Mouse (Mus musculus): ENCODE measurements around the gene Olfr605. TPM values are rescaled to one million over a fixed set of nuclear protein-coding genes. Genes with fewer than 3 reads are reported as not detected.
"Not testable (repeated sequence)": the region's sequence is repeated elsewhere in the genome, so short reads cannot be mapped to it uniquely, and the experiment has no call there.

Olfr605 gene
- total RNA-seq (2021): not detected
- long read RNA-seq, experiment 1: 0 reads
- long read RNA-seq, experiment 2: 0 reads

DNA sequence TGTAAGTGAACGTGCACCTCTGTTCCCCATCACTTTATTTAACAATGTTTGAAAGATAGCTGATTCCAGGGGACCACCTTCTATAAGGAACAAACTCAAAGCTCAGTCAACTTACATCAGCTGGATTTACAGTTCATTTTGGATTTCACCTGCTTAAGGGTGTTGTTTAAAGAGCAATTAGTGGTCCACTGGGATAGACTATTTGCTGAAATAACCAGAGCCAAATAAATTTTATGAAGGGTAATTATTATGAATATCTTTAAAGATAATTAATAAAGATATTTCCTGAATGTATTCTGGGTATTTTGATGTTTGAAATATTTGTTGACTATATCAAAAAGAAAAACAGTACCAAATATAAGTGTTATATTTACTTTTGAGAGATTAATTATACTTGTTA, at the start of gene Olfr605:
TSS of gene Olfr605 (minus strand) at position 101 of the 400 bp plus-strand sequence.
- Histone ChIP-seq H3K27ac (no peak within 1 kb of the TSS), H3K4me3 (no peak within 1 kb of the TSS)
- intact Hi-C loops (cut with DNase I): no loop called here
- DNase-seq: no peak
- TF ChIP-seq CTCF (IDR thresholded peaks at IDR 0.05): no peak

DNA sequence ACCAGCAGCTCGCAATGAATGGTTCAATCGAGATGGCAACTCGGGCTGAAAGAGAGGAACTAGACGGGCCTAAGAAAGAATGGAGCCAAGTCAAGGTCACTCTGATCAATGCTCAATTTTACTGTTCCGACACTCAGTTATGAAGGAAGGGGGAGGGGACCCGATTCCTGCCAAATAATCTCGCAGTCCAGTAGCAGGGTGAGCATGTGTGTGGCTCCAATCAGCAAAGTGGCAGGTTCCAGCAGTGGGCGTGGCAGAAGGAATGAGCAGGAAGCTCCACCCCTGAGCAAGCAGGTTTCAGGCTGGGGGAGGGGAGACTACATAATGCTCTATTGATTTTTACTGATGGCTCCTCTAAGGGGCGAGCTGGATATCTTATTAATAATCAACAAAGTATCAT, 31.9 kb upstream of the Olfr605 start:
- DNase-seq; intact Hi-C loops (cut with DNase I); H3K4me3 ChIP-seq; H3K27ac ChIP-seq: not testable (repeated sequence)

- DNase-seq: no peak
- H3K4me3 ChIP-seq: no peak within 1 kb of the TSS
Observed at GRCm38 (mm10) chr7:103469577-103469976, 24.3 kb upstream of the Olfr605 start, which contains the start of gene Olfr608. Olfr608 (plus strand) TSS chr7:103469877.

DNA sequence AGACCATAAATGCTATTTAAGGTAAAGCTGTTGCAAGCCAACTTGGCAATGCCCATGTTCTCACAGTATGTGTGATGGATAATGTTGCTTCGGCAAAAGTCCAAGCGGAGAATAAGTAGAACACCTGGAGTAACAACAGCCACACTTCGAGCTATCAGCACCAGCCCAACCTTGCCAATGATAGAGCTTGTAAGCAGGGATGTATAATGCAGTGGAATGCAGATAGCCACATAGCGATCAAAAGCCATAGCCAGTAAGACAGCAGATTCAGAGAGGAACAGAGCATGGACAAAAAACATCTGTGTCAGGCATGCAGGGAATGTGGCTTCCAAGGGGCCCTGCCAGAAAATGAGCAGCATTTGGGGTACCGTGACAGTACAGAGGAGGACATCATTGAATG, 15.4 kb upstream of the Olfr605 start:
- no peak for DNase-seq
- Histone ChIP-seq H3K4me3 (no peak overlapping the region), H3K27ac (no peak overlapping the region)
- TF ChIP-seq CTCF (IDR thresholded peaks at IDR 0.05): no peak
- intact Hi-C loops (cut with DNase I): no loop called here

More at GRCm38 (mm10) chr7:103469577-103469976, 24.3 kb upstream of the Olfr605 start, which contains the start of gene Olfr608:
- intact Hi-C loops (cut with DNase I): no loop called here
- no peak for TF ChIP-seq CTCF (IDR thresholded peaks at IDR 0.05)
- H3K27ac ChIP-seq: no peak within 1 kb of the TSS

GRCm38 (mm10) chr7:103448746-103449145, 3.5 kb upstream of the Olfr605 start, which contains the start of gene Olfr606:
Olfr606 (plus strand) TSS chr7:103449046.
- TF ChIP-seq CTCF (IDR thresholded peaks at IDR 0.05): no peak
- DNase-seq: no peak
- intact Hi-C loops (cut with DNase I): no loop called here
- H3K27ac ChIP-seq: no peak within 1 kb of the TSS
- H3K4me3 ChIP-seq: no peak within 1 kb of the TSS

GRCm38 (mm10) chr7:103414772-103415171, 30.5 kb downstream of the Olfr605 start, which contains the start of gene Usp17lc:
Usp17lc (plus strand) TSS chr7:103415072.
- intact Hi-C loops (cut with DNase I); DNase-seq; H3K27ac ChIP-seq; H3K4me3 ChIP-seq: not testable (repeated sequence)

- H3K27ac ChIP-seq; DNase-seq; intact Hi-C loops (cut with DNase I); H3K4me3 ChIP-seq: not testable (repeated sequence)
Observed at GRCm38 (mm10) chr7:103406521-103407055, 38.7 kb downstream of the Olfr605 start.

GRCm38 (mm10) chr7:103398981-103399380, 46.3 kb downstream of the Olfr605 start:
- intact Hi-C loops (cut with DNase I): no loop called here
- H3K27ac ChIP-seq: no peak overlapping the region
- no peak for DNase-seq

DNA sequence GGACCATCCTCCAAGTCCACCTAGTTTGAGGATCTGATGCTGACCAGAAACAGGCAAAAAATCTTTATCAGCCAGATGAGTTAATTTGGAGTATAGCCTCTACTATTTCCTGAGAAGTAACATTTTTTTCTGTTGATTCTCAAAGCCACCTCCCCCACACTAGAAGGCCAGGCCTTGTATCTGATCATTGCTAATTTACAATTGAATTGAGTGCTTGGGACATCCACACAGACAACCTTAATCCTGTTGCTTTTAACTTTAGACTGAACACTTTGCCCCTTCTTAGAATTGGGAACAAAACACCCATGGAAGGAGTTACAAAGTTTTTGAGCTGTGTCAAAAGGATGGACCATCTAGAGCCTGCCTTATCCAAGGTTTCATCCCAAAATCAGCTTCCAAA, 47.5 kb downstream of the Olfr605 start:
- Histone ChIP-seq H3K27ac (no peak overlapping the region), H3K4me3 (no peak overlapping the region)
- TF ChIP-seq CTCF (IDR thresholded peaks at IDR 0.05): no peak
- DNase-seq: no peak
- intact Hi-C loops (cut with DNase I): no loop called here

More at GRCm38 (mm10) chr7:103398981-103399380, 46.3 kb downstream of the Olfr605 start:
- TF ChIP-seq CTCF (IDR thresholded peaks at IDR 0.05): no peak
- no peak overlapping the region for H3K4me3 ChIP-seq

Small RNA genes lying within 50 kb of the gene (microRNA-seq; reads per million reads assigned to microRNA genes)
- gene Gm25774: not detected

Other genes with a start within 250 kb of the Olfr605 start
- gene Olfr593, start 233.6 kb downstream of the Olfr605 start, total RNA-seq (2021): not detected
- gene Olfr594, start 228.4 kb downstream of the Olfr605 start, total RNA-seq (2021): not detected
- not detected for gene Usp17ld, start 192.9 kb downstream of the Olfr605 start, total RNA-seq (2021)
- not detected for gene Olfr596, start 139.8 kb downstream of the Olfr605 start, total RNA-seq (2021)
- not detected for gene Olfr597, start 129.1 kb downstream of the Olfr605 start, total RNA-seq (2021)
- not detected for gene Olfr598, start 121.9 kb downstream of the Olfr605 start, total RNA-seq (2021)
- not detected for gene Olfr599, start 109.5 kb downstream of the Olfr605 start, total RNA-seq (2021)
- not detected for gene Olfr600, start 95.8 kb downstream of the Olfr605 start, total RNA-seq (2021)
- gene Olfr601, start 82.8 kb downstream of the Olfr605 start, total RNA-seq (2021): not detected
- not detected for gene Olfr603, start 59.3 kb downstream of the Olfr605 start, total RNA-seq (2021)
- gene Usp17lc, start 30.4 kb downstream of the Olfr605 start, total RNA-seq (2021): not detected
- not detected for gene Olfr606, start 3.6 kb upstream of the Olfr605 start, total RNA-seq (2021)
- not detected for gene Olfr607, start 18.7 kb upstream of the Olfr605 start, total RNA-seq (2021)
- not detected for gene Olfr608, start 24.4 kb upstream of the Olfr605 start, total RNA-seq (2021)
- not detected for gene Olfr609, start 52.6 kb upstream of the Olfr605 start, total RNA-seq (2021)
- gene Olfr610, start 66.7 kb upstream of the Olfr605 start, total RNA-seq (2021): not detected
- gene Olfr611, start 75.4 kb upstream of the Olfr605 start, total RNA-seq (2021): not detected
- gene Olfr612, start 97.3 kb upstream of the Olfr605 start, total RNA-seq (2021): not detected
- gene Olfr613, start 102.6 kb upstream of the Olfr605 start, total RNA-seq (2021): not detected
- gene Olfr615, start 110.6 kb upstream of the Olfr605 start, total RNA-seq (2021): not detected
- gene Olfr616, start 123.7 kb upstream of the Olfr605 start, total RNA-seq (2021): not detected
- not detected for gene Olfr617, start 127.6 kb upstream of the Olfr605 start, total RNA-seq (2021)
- gene Olfr618, start 144.7 kb upstream of the Olfr605 start, total RNA-seq (2021): not detected
- gene Olfr619, start 155.1 kb upstream of the Olfr605 start, total RNA-seq (2021): not detected
- gene Olfr620, start 167.1 kb upstream of the Olfr605 start, total RNA-seq (2021): not detected
- gene Olfr622, start 197.3 kb upstream of the Olfr605 start, total RNA-seq (2021): not detected
- gene Olfr623, start 218.3 kb upstream of the Olfr605 start, total RNA-seq (2021): not detected
- not detected for gene Olfr624, start 225.8 kb upstream of the Olfr605 start, total RNA-seq (2021)
- gene Olfr625-ps1, start 237.3 kb upstream of the Olfr605 start, total RNA-seq (2021): not detected

Measured in gastrocnemius, adult 2 months (tissue).